Mouse (Mus musculus) E14TG2a.4 (cell line): ENCODE measurements around the gene Plcb4.

Experiments
- H3K27me3 ChIP-seq: 2 replicates; pipeline ENCODE4 v1.6.1; 2014; ENCODE audit warnings: low read length, control low read depth; ENCODE audit not compliant: insufficient read depth
- H3K36me3 ChIP-seq: 2 replicates; pipeline ENCODE4 v1.6.1; 2014; ENCODE audit warnings: low read length, control low read depth; ENCODE audit not compliant: insufficient read depth
- H3K4me1 ChIP-seq: replicated peaks from 2 replicates; pipeline ENCODE4 v1.6.1; 2014; ENCODE audit warnings: low read depth, low read length, control low read depth
- H3K4me3 ChIP-seq: replicated peaks from 2 replicates; pipeline ENCODE4 v1.5.1; 2014; ENCODE audit warnings: mild to moderate bottlenecking, low read length
- H3K9me3 ChIP-seq: 2 replicates; pipeline ENCODE4 v1.6.1; 2014; ENCODE audit warnings: low read length, control low read depth
- CTCF ChIP-seq: conservative IDR thresholded peaks from 2 replicates; pipeline ENCODE4 v1.5.1; 2014; ENCODE audit warnings: low read length
- NANOG ChIP-seq: IDR thresholded peaks from 2 replicates; pipeline ENCODE4 v1.6.1; 2014; ENCODE audit warnings: borderline replicate concordance, low read length, mixed read lengths
- POU5F1 ChIP-seq: IDR thresholded peaks from 2 replicates; pipeline ENCODE4 v1.6.1; 2014; ENCODE audit warnings: low read length, borderline replicate concordance

The Plcb4 gene

GRCm38 (mm10) chr2:135847738-135848137 lies 188.9 kb downstream of the Plcb4 start:
- H3K27me3 ChIP-seq: no peaks in the 10 kb centered on the region
- TF ChIP-seq POU5F1: no peak
- TF ChIP-seq NANOG: no peak
- no peak for TF ChIP-seq CTCF
- no peak overlapping the region for H3K4me3 ChIP-seq
- no peaks in the 10 kb centered on the region for H3K9me3 ChIP-seq
- no peaks in the 10 kb centered on the region for H3K36me3 ChIP-seq
- 0 out of 2 replicates have a peak, but pooled peaks cover 5% of the 10 kb centered on the region for H3K4me1 ChIP-seq

- 0 out of 2 replicates have a peak, but pooled peaks cover 5% of the 10 kb centered on the region for H3K4me1 ChIP-seq
- TF ChIP-seq CTCF: no peak
- TF ChIP-seq POU5F1: no peak
- no peak for TF ChIP-seq NANOG
These were observed 189.4 kb downstream of the Plcb4 start for GRCm38 (mm10) chr2:135848169-135848568.

GRCm38 (mm10) chr2:135851964-135852363 lies 193.2 kb downstream of the Plcb4 start:
- Histone ChIP-seq H3K4me1 (peaks cover 14% of the 10 kb centered on the region), H3K4me3 (no peak overlapping the region), H3K36me3 (no peaks in the 10 kb centered on the region), H3K9me3 (no peaks in the 10 kb centered on the region), H3K27me3 (no peaks in the 10 kb centered on the region)
- TF ChIP-seq NANOG (no peak), POU5F1 (no peak), CTCF (no peak)

More at GRCm38 (mm10) chr2:135848169-135848568, 189.4 kb downstream of the Plcb4 start:
- Histone ChIP-seq H3K9me3 (no peaks in the 10 kb centered on the region), H3K27me3 (no peaks in the 10 kb centered on the region), H3K4me3 (no peak overlapping the region), H3K36me3 (no peaks in the 10 kb centered on the region)

- Histone ChIP-seq H3K4me3 (no peak overlapping the region), H3K36me3 (no peaks in the 10 kb centered on the region), H3K9me3 (no peaks in the 10 kb centered on the region), H3K4me1 (peaks cover 20% of the 10 kb centered on the region), H3K27me3 (no peaks in the 10 kb centered on the region)
- TF ChIP-seq POU5F1 (no peak), NANOG (no peak), CTCF (no peak)
These were observed 194.3 kb downstream of the Plcb4 start for GRCm38 (mm10) chr2:135853085-135853484.

GRCm38 (mm10) chr2:135854059-135854458 lies 195.2 kb downstream of the Plcb4 start:
- TF ChIP-seq POU5F1 (no peak), NANOG (no peak), CTCF (no peak)
- no peak overlapping the region for H3K4me3 ChIP-seq
- peaks cover 20% of the 10 kb centered on the region for H3K4me1 ChIP-seq
- H3K9me3 ChIP-seq: no peaks in the 10 kb centered on the region
- no peaks in the 10 kb centered on the region for H3K36me3 ChIP-seq
- no peaks in the 10 kb centered on the region for H3K27me3 ChIP-seq

GRCm38 (mm10) chr2:135855890-135856490 lies 197.2 kb downstream of the Plcb4 start:
- no peaks in the 10 kb centered on the region for H3K36me3 ChIP-seq
- TF ChIP-seq POU5F1: no peak
- no peak for TF ChIP-seq NANOG
- TF ChIP-seq CTCF: no peak

GRCm38 (mm10) chr2:135856826-135857225 lies 198.0 kb downstream of the Plcb4 start:
- no peak overlapping the region; the same call in 1 of the 2 replicates for H3K4me3 ChIP-seq
- peaks cover 20% of the 10 kb centered on the region for H3K4me1 ChIP-seq
- TF ChIP-seq POU5F1 (no peak; the same call in 1 of the 2 replicates), NANOG (no peak), CTCF (no peak)
- no peaks in the 10 kb centered on the region for H3K36me3 ChIP-seq
- H3K27me3 ChIP-seq: no peaks in the 10 kb centered on the region
- no peaks in the 10 kb centered on the region for H3K9me3 ChIP-seq

More at GRCm38 (mm10) chr2:135855890-135856490, 197.2 kb downstream of the Plcb4 start:
- Histone ChIP-seq H3K4me3 (no peak overlapping the region), H3K27me3 (no peaks in the 10 kb centered on the region), H3K4me1 (peaks cover 20% of the 10 kb centered on the region), H3K9me3 (no peaks in the 10 kb centered on the region)

- Histone ChIP-seq H3K9me3 (no peaks in the 10 kb centered on the region), H3K27me3 (no peaks in the 10 kb centered on the region)
- no peak for TF ChIP-seq CTCF
- no peak for TF ChIP-seq POU5F1
- TF ChIP-seq NANOG: no peak
These were observed 203.0 kb downstream of the Plcb4 start for GRCm38 (mm10) chr2:135861531-135862488.

More at GRCm38 (mm10) chr2:135861531-135862488, 203.0 kb downstream of the Plcb4 start:
- Histone ChIP-seq H3K4me3 (no peak overlapping the region), H3K36me3 (no peaks in the 10 kb centered on the region), H3K4me1 (peaks cover 7% of the 10 kb centered on the region)
